Mouse (Mus musculus): ENCODE results near the gene Kcnk1. TPM values are rescaled to one million over a fixed set of nuclear protein-coding genes. Genes with fewer than 3 reads are reported as not detected.

Kcnk1 gene
- polyA plus RNA-seq, 1 experiment from 2014 or later: not detected

GRCm38 (mm10) chr8:126008945-126009344, 14.0 kb downstream of the Kcnk1 start:
- H3K79me2 ChIP-seq (ENCODE audit: inconsistent target): no peaks in the 10 kb centered on the region
- no peak overlapping the region for H3K4me3 ChIP-seq (ENCODE audit: inconsistent target)
- 95% methylated on average over 2 of the region's 2 CpGs for WGBS (ENCODE audit: missing documents)
- H3K36me3 ChIP-seq (ENCODE audit: inconsistent target): no peaks in the 10 kb centered on the region
- no peak overlapping the region for H3K27ac ChIP-seq

GRCm38 (mm10) chr8:126010900-126011299, 15.9 kb downstream of the Kcnk1 start:
- no peaks in the 10 kb centered on the region for H3K79me2 ChIP-seq (ENCODE audit: inconsistent target)
- no peak overlapping the region for H3K27ac ChIP-seq
- 67% methylated on average over 3 of the region's 3 CpGs for WGBS (ENCODE audit: missing documents)
- no peaks in the 10 kb centered on the region for H3K36me3 ChIP-seq (ENCODE audit: inconsistent target)
- no peak overlapping the region for H3K4me3 ChIP-seq (ENCODE audit: inconsistent target)

- Histone ChIP-seq H3K27ac (no peak overlapping the region), H3K79me2 (ENCODE audit: inconsistent target) (no peaks in the 10 kb centered on the region), H3K4me3 (ENCODE audit: inconsistent target) (no peak overlapping the region), H3K36me3 (ENCODE audit: inconsistent target) (no peaks in the 10 kb centered on the region)
- 93% methylated on average over 6 of the region's 6 CpGs for WGBS (ENCODE audit: missing documents)
Observed at GRCm38 (mm10) chr8:126012334-126012733, 17.4 kb downstream of the Kcnk1 start.

- 82% methylated on average over 5 of the region's 5 CpGs for WGBS (ENCODE audit: missing documents)
- Histone ChIP-seq H3K36me3 (ENCODE audit: inconsistent target) (no peaks in the 10 kb centered on the region), H3K4me3 (ENCODE audit: inconsistent target) (no peak overlapping the region), H3K79me2 (ENCODE audit: inconsistent target) (no peaks in the 10 kb centered on the region), H3K27ac (no peak overlapping the region)
Observed at GRCm38 (mm10) chr8:126013646-126014045, 18.7 kb downstream of the Kcnk1 start.

DNA sequence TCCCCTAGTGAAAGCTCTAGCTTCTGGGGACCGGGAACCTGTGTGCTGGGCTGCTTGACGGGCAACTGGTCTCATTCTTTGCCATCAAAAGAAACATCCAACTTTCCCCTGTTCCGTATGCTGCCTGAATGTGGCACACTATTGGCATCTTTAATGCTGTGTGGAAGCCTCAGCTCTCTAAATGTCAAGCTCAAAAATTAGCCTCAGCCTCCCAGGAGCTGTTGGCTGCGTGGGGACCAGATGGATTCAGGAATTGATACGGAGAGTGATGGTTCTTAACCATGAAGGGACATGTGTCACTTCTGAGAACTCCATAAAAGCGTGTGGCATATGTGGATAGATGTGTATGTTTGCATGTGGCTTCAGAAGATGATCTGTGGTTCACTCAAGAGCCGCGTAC, 27.0 kb downstream of the Kcnk1 start:
- Histone ChIP-seq H3K79me2 (ENCODE audit: inconsistent target) (no peaks in the 10 kb centered on the region), H3K36me3 (ENCODE audit: inconsistent target) (no peaks in the 10 kb centered on the region), H3K27ac (no peak overlapping the region), H3K4me3 (ENCODE audit: inconsistent target) (no peak overlapping the region)
- 90% methylated on average over 8 of the region's 8 CpGs for WGBS (ENCODE audit: missing documents)

GRCm38 (mm10) chr8:126023706-126024305, 28.8 kb downstream of the Kcnk1 start:
- H3K4me3 ChIP-seq (ENCODE audit: inconsistent target): no peak overlapping the region
- no peaks in the 10 kb centered on the region for H3K79me2 ChIP-seq (ENCODE audit: inconsistent target)
- WGBS (ENCODE audit: missing documents): 83% methylated on average over 3 of the region's 3 CpGs
- no peak overlapping the region for H3K27ac ChIP-seq
- no peaks in the 10 kb centered on the region for H3K36me3 ChIP-seq (ENCODE audit: inconsistent target)

DNA sequence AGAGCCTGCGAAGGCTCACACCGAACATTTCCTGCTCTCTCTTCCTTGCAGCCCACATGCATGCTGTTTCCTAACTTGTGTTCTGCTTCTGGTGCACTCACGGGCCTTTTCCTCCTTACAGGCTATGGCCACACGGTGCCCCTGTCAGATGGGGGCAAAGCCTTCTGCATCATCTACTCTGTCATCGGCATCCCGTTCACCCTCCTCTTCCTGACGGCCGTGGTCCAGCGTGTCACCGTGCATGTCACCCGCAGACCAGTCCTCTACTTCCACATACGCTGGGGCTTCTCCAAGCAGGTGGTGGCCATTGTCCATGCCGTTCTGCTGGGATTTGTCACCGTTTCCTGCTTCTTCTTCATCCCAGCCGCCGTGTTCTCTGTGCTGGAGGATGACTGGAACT, 29.9 kb downstream of the Kcnk1 start:
- H3K27ac ChIP-seq: no peak overlapping the region
- WGBS (ENCODE audit: missing documents): 74% methylated on average over 16 of the region's 16 CpGs
- no peaks in the 10 kb centered on the region for H3K36me3 ChIP-seq (ENCODE audit: inconsistent target)
- no peak overlapping the region for H3K4me3 ChIP-seq (ENCODE audit: inconsistent target)
- H3K79me2 ChIP-seq (ENCODE audit: inconsistent target): no peaks in the 10 kb centered on the region

- WGBS (ENCODE audit: missing documents): 87% methylated on average over 9 of the region's 9 CpGs
- no peaks in the 10 kb centered on the region for H3K36me3 ChIP-seq (ENCODE audit: inconsistent target)
- no peak overlapping the region for H3K4me3 ChIP-seq (ENCODE audit: inconsistent target)
- H3K27ac ChIP-seq: no peak overlapping the region
- no peaks in the 10 kb centered on the region for H3K79me2 ChIP-seq (ENCODE audit: inconsistent target)
Observed at GRCm38 (mm10) chr8:126026121-126026520, 31.2 kb downstream of the Kcnk1 start.

- H3K27ac ChIP-seq: no peak overlapping the region
- H3K79me2 ChIP-seq (ENCODE audit: inconsistent target): no peaks in the 10 kb centered on the region
- H3K4me3 ChIP-seq (ENCODE audit: inconsistent target): no peak overlapping the region
- no peaks in the 10 kb centered on the region for H3K36me3 ChIP-seq (ENCODE audit: inconsistent target)
- WGBS (ENCODE audit: missing documents): 27% methylated on average over 9 of the region's 9 CpGs
Observed at GRCm38 (mm10) chr8:126026584-126026983, 31.6 kb downstream of the Kcnk1 start.

GRCm38 (mm10) chr8:126027486-126027885, 32.5 kb downstream of the Kcnk1 start:
- H3K36me3 ChIP-seq (ENCODE audit: inconsistent target): no peaks in the 10 kb centered on the region
- no peak overlapping the region for H3K27ac ChIP-seq
- no peaks in the 10 kb centered on the region for H3K79me2 ChIP-seq (ENCODE audit: inconsistent target)
- 71% methylated on average over 6 of the region's 6 CpGs for WGBS (ENCODE audit: missing documents)
- H3K4me3 ChIP-seq (ENCODE audit: inconsistent target): no peak overlapping the region

DNA sequence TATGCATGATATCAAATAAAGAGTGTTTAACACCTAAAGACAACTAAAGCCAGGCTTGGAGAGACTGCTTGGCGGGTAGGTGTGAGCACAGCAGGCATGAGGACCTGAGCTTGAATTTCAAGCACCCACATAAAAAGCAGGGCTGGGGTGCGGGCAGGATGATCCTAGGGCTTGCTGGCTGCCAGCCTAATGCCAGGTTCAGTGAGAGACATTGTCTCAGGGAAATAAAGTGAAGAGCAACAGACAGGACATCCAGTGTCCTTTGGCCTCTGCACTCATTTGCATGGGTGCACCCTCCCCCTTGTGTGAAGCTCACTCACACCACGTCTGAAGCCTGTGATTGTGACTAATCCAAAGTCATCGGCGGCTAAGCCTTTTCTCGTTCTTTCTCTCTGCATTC, 34.0 kb downstream of the Kcnk1 start:
- 75% methylated on average over 6 of the region's 6 CpGs for WGBS (ENCODE audit: missing documents)
- no peak overlapping the region for H3K4me3 ChIP-seq (ENCODE audit: inconsistent target)
- no peak overlapping the region for H3K27ac ChIP-seq
- H3K36me3 ChIP-seq (ENCODE audit: inconsistent target): no peaks in the 10 kb centered on the region
- no peaks in the 10 kb centered on the region for H3K79me2 ChIP-seq (ENCODE audit: inconsistent target)

GRCm38 (mm10) chr8:126032776-126033175, 37.8 kb downstream of the Kcnk1 start:
- Histone ChIP-seq H3K36me3 (ENCODE audit: inconsistent target) (no peaks in the 10 kb centered on the region), H3K4me3 (ENCODE audit: inconsistent target) (no peak overlapping the region), H3K27ac (no peak overlapping the region), H3K79me2 (ENCODE audit: inconsistent target) (no peaks in the 10 kb centered on the region)
- WGBS (ENCODE audit: missing documents): 88% methylated on average over 6 of the region's 6 CpGs

GRCm38 (mm10) chr8:126035046-126035445, 40.1 kb downstream of the Kcnk1 start:
- no peak overlapping the region for H3K4me3 ChIP-seq (ENCODE audit: inconsistent target)
- no peaks in the 10 kb centered on the region for H3K36me3 ChIP-seq (ENCODE audit: inconsistent target)
- 83% methylated on average over 4 of the region's 4 CpGs for WGBS (ENCODE audit: missing documents)
- H3K27ac ChIP-seq: no peak overlapping the region
- no peaks in the 10 kb centered on the region for H3K79me2 ChIP-seq (ENCODE audit: inconsistent target)

GRCm38 (mm10) chr8:126036340-126036739, 41.4 kb downstream of the Kcnk1 start:
- WGBS (ENCODE audit: missing documents): 82% methylated on average over 5 of the region's 5 CpGs
- H3K36me3 ChIP-seq (ENCODE audit: inconsistent target): no peaks in the 10 kb centered on the region
- H3K27ac ChIP-seq: no peak overlapping the region
- no peaks in the 10 kb centered on the region for H3K79me2 ChIP-seq (ENCODE audit: inconsistent target)
- H3K4me3 ChIP-seq (ENCODE audit: inconsistent target): no peak overlapping the region

- no peak overlapping the region for H3K27ac ChIP-seq
- no peaks in the 10 kb centered on the region for H3K36me3 ChIP-seq (ENCODE audit: inconsistent target)
- no peaks in the 10 kb centered on the region for H3K79me2 ChIP-seq (ENCODE audit: inconsistent target)
- no peak overlapping the region for H3K4me3 ChIP-seq (ENCODE audit: inconsistent target)
- 98% methylated on average over 4 of the region's 4 CpGs for WGBS (ENCODE audit: missing documents)
Observed at GRCm38 (mm10) chr8:126045751-126046150, 50.8 kb downstream of the Kcnk1 start.

DNA sequence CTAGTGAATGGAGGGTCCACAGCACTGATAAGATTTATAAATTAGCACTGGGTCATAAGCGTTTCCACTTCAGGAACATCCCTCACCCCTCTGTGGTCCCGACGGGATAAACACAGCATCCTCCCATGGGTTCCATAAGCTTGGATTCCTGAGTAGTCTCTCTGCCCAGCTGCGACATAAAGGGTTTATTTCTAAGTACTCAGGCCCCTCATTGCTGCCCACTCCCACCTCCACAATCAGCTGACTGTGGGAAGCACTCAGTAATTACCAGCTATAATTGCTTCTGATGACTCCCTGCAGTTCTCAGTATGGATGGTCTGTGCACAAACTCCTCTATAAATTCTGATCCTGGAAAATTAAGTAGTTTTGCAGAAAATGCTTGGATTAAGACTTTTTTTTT, 58.9 kb downstream of the Kcnk1 start:
- Histone ChIP-seq H3K27ac (no peak overlapping the region), H3K79me2 (ENCODE audit: inconsistent target) (no peaks in the 10 kb centered on the region), H3K4me3 (ENCODE audit: inconsistent target) (no peak overlapping the region), H3K36me3 (ENCODE audit: inconsistent target) (no peaks in the 10 kb centered on the region)
- 82% methylated on average over 4 of the region's 4 CpGs for WGBS (ENCODE audit: missing documents)

All from macrophage (primary cell).